Mouse (Mus musculus) G1E (cell line): ENCODE data around the gene Ces4a.

ENCODE experiments used
- CTCF ChIP-seq: IDR thresholded peaks from 2 replicates; pipeline ENCODE4 v1.5.1; 2012; ENCODE audit warnings: low read depth, low read length, inconsistent platforms, mixed read lengths
- GATA1 ChIP-seq: IDR thresholded peaks from 2 replicates; pipeline ENCODE4 v1.6.1; 2012; ENCODE audit warnings: borderline replicate concordance, low read length, inconsistent platforms, mixed read lengths
- GATA2 ChIP-seq: IDR thresholded peaks from 2 replicates; pipeline ENCODE4 v1.6.1; 2012; ENCODE audit warnings: low read depth, low read length, inconsistent platforms, borderline replicate concordance
- TAL1 ChIP-seq: conservative IDR thresholded peaks from 2 replicates; pipeline ENCODE4 v1.6.1; 2012; ENCODE audit warnings: low read depth, low read length, inconsistent platforms, mixed read lengths

- TF ChIP-seq CTCF (no peak), TAL1 (no peak), GATA1 (no peak), GATA2 (no peak)
Measured at GRCm38 (mm10) chr8:105186467-105187005, 54.9 kb downstream of the Ces4a start.
